Mouse (Mus musculus) kidney, adult 2 months (tissue): ENCODE measurements around the gene Ldhd.

Experiments
- CTCF ChIP-seq: fragments of 200-500 bp; conservative IDR thresholded peaks from 2 replicates; pipeline ENCODE4 v1.5.1; 2011; ENCODE audit warnings: low read depth, mild to moderate bottlenecking, control low read depth, low read length, moderate library complexity, mixed read lengths; ENCODE audit not compliant: insufficient read depth, insufficient read length
- POLR2A ChIP-seq: fragments of 200-500 bp; IDR thresholded peaks from one replicate; pipeline ENCODE4 v1.6.1; 2011; ENCODE audit warnings: low read depth, low read length, control low read depth

- TF ChIP-seq CTCF (no peak), POLR2A (no peak)
Observed at GRCm38 (mm10) chr8:111594951-111595350, 35.2 kb downstream of the Ldhd start.
